Mouse (Mus musculus) T-cell, adult 2 months (primary cell): Measurements from ENCODE around the gene Capn12.
A peak's percentile ranks its signal among the peaks of the same experiment; 100 is the strongest.

Experiments
- DNase-seq: peaks from one replicate; pipeline ENCODE4 v3.0.0; 2022; ENCODE audit warnings: low spot score

Gene Capn12

GRCm38 (mm10) chr7:28881199-28881598, at the start of gene Capn12:
Gene Capn12, plus strand, starts transcription at chr7:28881422.
- no peak for DNase-seq

- no peak for DNase-seq
These were observed 49.1 kb upstream of the Capn12 start for GRCm38 (mm10) chr7:28832137-28832536.

- no peak for DNase-seq
These were observed 47.4 kb upstream of the Capn12 start, which contains the start of gene Lgals4 for GRCm38 (mm10) chr7:28833723-28834347. Gene Lgals4, plus strand, starts transcription at chr7:28833854.

- no peak for DNase-seq
These were observed 44.3 kb upstream of the Capn12 start for GRCm38 (mm10) chr7:28836936-28837335.

- DNase-seq = no peak
These were observed 42.9 kb upstream of the Capn12 start for GRCm38 (mm10) chr7:28838331-28838730.

- DNase-seq = no peak
These were observed 33.9 kb upstream of the Capn12 start for GRCm38 (mm10) chr7:28847273-28847672.

GRCm38 (mm10) chr7:28849700-28850236, 31.5 kb upstream of the Capn12 start:
- no peak for DNase-seq

- DNase-seq = no peak
These were observed 30.6 kb upstream of the Capn12 start for GRCm38 (mm10) chr7:28850642-28851041.

- DNase-seq = no peak
These were observed 21.3 kb upstream of the Capn12 start for GRCm38 (mm10) chr7:28859953-28860352.

- peak; percentile 29 for DNase-seq
These were observed 20.3 kb upstream of the Capn12 start for GRCm38 (mm10) chr7:28860898-28861297.

- DNase-seq = no peak
These were observed 18.3 kb upstream of the Capn12 start for GRCm38 (mm10) chr7:28862817-28863499.

GRCm38 (mm10) chr7:28863540-28863939, 17.7 kb upstream of the Capn12 start, which contains the start of gene Lgals7:
Gene Lgals7, plus strand, starts transcription at chr7:28863853.
- no peak for DNase-seq

- no peak for DNase-seq
These were observed 16.9 kb upstream of the Capn12 start for GRCm38 (mm10) chr7:28864288-28864750.

- peak; percentile 99 for DNase-seq
These were observed 15.5 kb upstream of the Capn12 start for GRCm38 (mm10) chr7:28865481-28866300.

GRCm38 (mm10) chr7:28866769-28867507, 14.3 kb upstream of the Capn12 start:
- no peak for DNase-seq

GRCm38 (mm10) chr7:28867508-28868340, 13.5 kb upstream of the Capn12 start:
- DNase-seq = peak; percentile 70

- no peak for DNase-seq
These were observed 10.1 kb upstream of the Capn12 start for GRCm38 (mm10) chr7:28870901-28871664.

- no peak for DNase-seq
These were observed 6.7 kb upstream of the Capn12 start for GRCm38 (mm10) chr7:28874565-28874964.

GRCm38 (mm10) chr7:28876099-28876498, 5.1 kb upstream of the Capn12 start:
- no peak for DNase-seq

GRCm38 (mm10) chr7:28877155-28877554, 4.1 kb upstream of the Capn12 start:
- DNase-seq = no peak
